Mouse (Mus musculus): Measurements from ENCODE around the gene Fga. TPM values are rescaled to one million over a fixed set of nuclear protein-coding genes. Genes with fewer than 3 reads are reported as not detected.

Fga gene
- polyA plus RNA-seq, 1 experiment = 3.0 TPM

DNA sequence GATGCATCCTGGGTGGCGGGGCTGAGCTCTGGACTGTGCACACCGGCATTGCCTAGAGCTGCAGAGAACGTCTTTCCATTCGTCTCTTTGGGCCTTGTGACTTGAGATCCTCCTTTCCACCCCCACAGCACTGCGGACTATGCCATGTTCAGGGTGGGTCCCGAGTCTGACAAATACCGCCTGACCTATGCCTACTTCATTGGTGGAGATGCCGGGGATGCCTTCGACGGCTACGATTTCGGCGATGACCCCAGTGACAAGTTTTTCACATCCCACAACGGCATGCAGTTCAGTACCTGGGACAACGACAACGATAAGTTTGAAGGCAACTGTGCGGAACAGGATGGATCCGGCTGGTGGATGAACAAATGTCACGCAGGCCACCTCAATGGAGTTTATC, 13.2 kb upstream of the Fga start:
- no peak overlapping the region for H3K4me3 ChIP-seq (replicated peaks; ENCODE audit: control insufficient read depth, low read depth, low read length)
- 86% methylated on average over 19 of the region's 19 CpGs for WGBS
- no peaks in the 10 kb centered on the region for H3K4me1 ChIP-seq (ENCODE audit: control insufficient read depth, insufficient read depth, low read length)
- no peak for TF ChIP-seq CTCF (IDR thresholded peaks at IDR 0.05; ENCODE audit: control insufficient read depth, insufficient read depth, low read length)
- TF ChIP-seq POLR2A (IDR thresholded peaks at IDR 0.05; ENCODE audit: borderline replicate concordance, control insufficient read depth, low read depth, low read length) = no peak
- H3K27ac ChIP-seq (ENCODE audit: control insufficient read depth, insufficient read depth, low read depth, low read length, poor library complexity) = no peak overlapping the region

DNA sequence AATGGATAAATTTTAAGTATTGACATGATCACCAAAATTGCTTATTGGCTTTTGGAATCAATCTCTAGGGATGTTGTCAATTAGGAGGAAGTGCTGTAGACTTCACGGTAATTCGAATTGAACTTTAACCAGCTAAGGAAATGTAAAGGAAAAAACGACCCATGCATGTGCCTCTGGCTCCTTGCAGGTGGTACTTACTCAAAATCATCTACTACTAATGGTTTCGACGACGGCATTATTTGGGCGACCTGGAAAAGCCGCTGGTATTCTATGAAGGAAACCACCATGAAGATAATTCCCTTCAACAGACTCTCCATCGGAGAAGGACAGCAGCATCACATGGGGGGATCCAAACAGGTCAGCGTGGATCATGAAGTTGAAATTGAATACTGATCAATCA, 11.9 kb upstream of the Fga start:
- 72% methylated on average over 10 of the region's 10 CpGs for WGBS
- Histone ChIP-seq H3K27ac (ENCODE audit: control insufficient read depth, insufficient read depth, low read depth, low read length, poor library complexity) (no peak overlapping the region), H3K4me1 (ENCODE audit: control insufficient read depth, insufficient read depth, low read length) (no peaks in the 10 kb centered on the region), H3K4me3 (replicated peaks; ENCODE audit: control insufficient read depth, low read depth, low read length) (no peak overlapping the region)
- TF ChIP-seq CTCF (IDR thresholded peaks at IDR 0.05; ENCODE audit: control insufficient read depth, insufficient read depth, low read length) = no peak

DNA sequence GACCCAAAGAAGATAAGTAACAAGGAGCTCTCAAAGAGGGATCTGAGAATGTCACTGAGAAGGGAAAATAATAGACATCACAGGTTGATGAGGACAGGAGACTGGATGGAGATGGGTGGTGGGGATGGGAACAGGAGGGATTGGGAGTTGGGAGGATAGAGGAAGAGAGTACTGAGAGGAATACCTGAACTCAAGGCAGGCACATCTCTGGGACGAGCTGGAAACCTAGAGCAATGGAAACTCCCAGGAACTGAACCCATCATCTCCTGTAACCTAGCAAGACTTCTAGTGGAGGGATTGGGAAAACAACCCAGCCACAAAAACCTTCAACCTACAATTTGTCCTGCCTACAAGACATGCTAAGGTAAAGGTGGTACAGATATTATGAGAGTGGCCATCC, 9.6 kb upstream of the Fga start:
- H3K4me1 ChIP-seq (ENCODE audit: control insufficient read depth, insufficient read depth, low read length) = no peaks in the 10 kb centered on the region
- TF ChIP-seq CTCF (IDR thresholded peaks at IDR 0.05; ENCODE audit: control insufficient read depth, insufficient read depth, low read length) = no peak
- no peak for TF ChIP-seq POLR2A (IDR thresholded peaks at IDR 0.05; ENCODE audit: borderline replicate concordance, control insufficient read depth, low read depth, low read length)
- no peak overlapping the region for H3K27ac ChIP-seq (ENCODE audit: control insufficient read depth, insufficient read depth, low read depth, low read length, poor library complexity)
- 54% methylated on average over 1 of the region's 1 CpGs for WGBS
- no peak overlapping the region for H3K4me3 ChIP-seq (replicated peaks; ENCODE audit: control insufficient read depth, low read depth, low read length)

DNA sequence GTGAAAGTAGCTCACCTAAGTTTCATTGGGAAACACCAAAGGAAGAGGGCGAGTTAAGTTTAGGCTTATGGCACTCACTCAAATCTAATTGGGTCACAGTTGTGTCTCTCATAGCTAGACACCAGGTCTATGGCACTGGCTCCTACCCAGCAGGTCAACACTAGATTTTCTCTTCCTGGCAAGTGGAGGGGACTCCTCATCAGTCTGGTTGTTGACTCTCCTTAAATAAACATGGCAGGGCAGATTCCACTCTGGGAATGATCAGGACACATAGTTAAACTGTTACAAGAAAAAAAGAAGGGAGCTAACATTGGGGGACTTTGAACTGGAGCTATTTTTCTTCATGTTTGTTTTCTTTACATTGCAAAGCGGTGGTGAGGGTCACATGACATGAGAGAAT, 5.5 kb upstream of the Fga start:
- H3K27ac ChIP-seq (ENCODE audit: control insufficient read depth, insufficient read depth, low read depth, low read length, poor library complexity) = no peak overlapping the region
- TF ChIP-seq CTCF (IDR thresholded peaks at IDR 0.05; ENCODE audit: control insufficient read depth, insufficient read depth, low read length) = no peak
- no peak for TF ChIP-seq POLR2A (IDR thresholded peaks at IDR 0.05; ENCODE audit: borderline replicate concordance, control insufficient read depth, low read depth, low read length)
- WGBS = 82% methylated on average over 2 of the region's 2 CpGs

DNA sequence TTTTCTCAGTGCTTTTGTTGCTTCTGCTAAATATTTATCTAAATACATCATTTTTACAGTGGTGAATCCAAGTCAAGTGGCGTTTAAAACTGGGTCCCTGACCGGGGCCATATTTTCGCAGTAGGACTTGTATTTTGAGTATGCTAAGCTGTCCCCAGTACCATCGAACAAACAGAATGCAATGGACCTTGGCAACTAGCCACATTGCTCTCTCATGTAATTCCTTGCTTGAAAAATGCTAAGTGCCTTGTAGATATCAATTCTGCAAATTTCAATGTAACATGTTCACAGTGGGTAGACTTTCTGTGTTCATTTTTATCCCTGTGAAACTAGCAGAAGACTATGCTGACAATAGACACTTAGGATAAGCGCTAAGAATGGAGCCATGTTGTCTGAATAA, 4.7 kb upstream of the Fga start:
- 86% methylated on average over 5 of the region's 5 CpGs for WGBS
- no peak overlapping the region for H3K27ac ChIP-seq (ENCODE audit: control insufficient read depth, insufficient read depth, low read depth, low read length, poor library complexity)
- no peaks in the 10 kb centered on the region for H3K4me1 ChIP-seq (ENCODE audit: control insufficient read depth, insufficient read depth, low read length)
- no peak overlapping the region for H3K4me3 ChIP-seq (replicated peaks; ENCODE audit: control insufficient read depth, low read depth, low read length)
- no peak for TF ChIP-seq CTCF (IDR thresholded peaks at IDR 0.05; ENCODE audit: control insufficient read depth, insufficient read depth, low read length)
- TF ChIP-seq POLR2A (IDR thresholded peaks at IDR 0.05; ENCODE audit: borderline replicate concordance, control insufficient read depth, low read depth, low read length) = no peak

More for the DNA sequence above, 5.5 kb upstream of the Fga start:
- H3K4me3 ChIP-seq (replicated peaks; ENCODE audit: control insufficient read depth, low read depth, low read length) = no peak overlapping the region
- H3K4me1 ChIP-seq (ENCODE audit: control insufficient read depth, insufficient read depth, low read length) = no peaks in the 10 kb centered on the region

DNA sequence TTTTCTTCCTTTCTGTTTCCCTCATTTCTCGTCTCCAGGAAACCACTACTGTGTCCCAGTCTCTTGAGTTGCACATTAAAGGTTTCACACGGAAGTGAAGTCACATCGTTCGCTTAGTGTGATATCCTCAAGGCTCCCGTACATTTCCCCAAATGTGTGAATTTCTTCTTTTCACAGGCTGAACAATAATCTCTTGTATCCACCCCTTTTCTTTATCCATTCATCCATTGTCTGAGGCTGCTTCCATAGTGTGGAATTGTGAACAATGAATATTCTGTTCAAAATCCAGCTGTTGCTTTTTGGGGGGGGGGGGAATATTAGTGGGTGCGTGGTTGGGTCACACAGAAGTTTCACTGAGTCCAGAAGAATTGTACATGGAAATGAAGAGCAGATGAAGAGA, 840 bp upstream of the Fga start:
- H3K27ac ChIP-seq (ENCODE audit: control insufficient read depth, insufficient read depth, low read depth, low read length, poor library complexity) = no peak overlapping the region
- WGBS = 78% methylated on average over 6 of the region's 6 CpGs
- no peak overlapping the region for H3K4me3 ChIP-seq (replicated peaks; ENCODE audit: control insufficient read depth, low read depth, low read length)
- no peaks in the 10 kb centered on the region for H3K4me1 ChIP-seq (ENCODE audit: control insufficient read depth, insufficient read depth, low read length)
- TF ChIP-seq CTCF (IDR thresholded peaks at IDR 0.05; ENCODE audit: control insufficient read depth, insufficient read depth, low read length) (no peak), POLR2A (IDR thresholded peaks at IDR 0.05; ENCODE audit: borderline replicate concordance, control insufficient read depth, low read depth, low read length) (no peak)

DNA sequence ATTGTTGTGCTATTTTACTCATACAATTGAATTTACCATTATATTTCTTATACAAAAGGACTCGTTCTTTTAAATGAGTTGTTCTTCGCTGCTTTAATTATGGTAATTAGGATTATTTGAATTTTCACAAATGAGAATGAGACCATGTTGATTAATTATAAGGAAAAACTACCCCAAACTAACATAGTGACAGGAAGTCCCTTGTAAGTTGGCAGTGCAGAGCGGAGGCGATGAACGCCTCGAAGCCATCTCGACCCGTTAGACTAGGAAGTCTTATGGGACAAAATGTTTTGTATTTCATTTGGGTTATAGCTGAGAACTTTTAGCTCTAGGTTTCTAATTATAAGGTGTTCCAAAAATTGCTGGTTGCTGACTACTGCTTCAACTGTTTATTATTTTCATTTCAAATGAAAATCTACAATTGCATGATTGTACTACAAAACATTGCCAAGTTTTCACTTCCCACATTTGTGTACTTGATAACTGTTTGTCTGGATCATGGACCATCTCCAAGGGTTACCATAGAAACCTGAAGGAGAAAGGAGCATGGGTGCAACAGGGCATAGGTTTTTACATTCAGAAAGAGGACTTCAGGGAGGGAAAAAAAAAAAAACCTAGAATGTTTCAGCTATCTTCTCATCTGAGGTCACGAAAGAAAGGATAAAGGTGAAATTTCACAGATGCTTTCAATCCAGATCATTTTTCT, 1.8 kb downstream of the Fga start:
- WGBS = 87% methylated on average over 9 of the region's 9 CpGs
- Histone ChIP-seq H3K4me1 (ENCODE audit: control insufficient read depth, insufficient read depth, low read length) (no peaks in the 10 kb centered on the region), H3K27ac (ENCODE audit: control insufficient read depth, insufficient read depth, low read depth, low read length, poor library complexity) (no peak overlapping the region), H3K4me3 (replicated peaks; ENCODE audit: control insufficient read depth, low read depth, low read length) (no peak overlapping the region)
- TF ChIP-seq POLR2A (IDR thresholded peaks at IDR 0.05; ENCODE audit: borderline replicate concordance, control insufficient read depth, low read depth, low read length) = no peak
- TF ChIP-seq CTCF (IDR thresholded peaks at IDR 0.05; ENCODE audit: control insufficient read depth, insufficient read depth, low read length) = no peak

DNA sequence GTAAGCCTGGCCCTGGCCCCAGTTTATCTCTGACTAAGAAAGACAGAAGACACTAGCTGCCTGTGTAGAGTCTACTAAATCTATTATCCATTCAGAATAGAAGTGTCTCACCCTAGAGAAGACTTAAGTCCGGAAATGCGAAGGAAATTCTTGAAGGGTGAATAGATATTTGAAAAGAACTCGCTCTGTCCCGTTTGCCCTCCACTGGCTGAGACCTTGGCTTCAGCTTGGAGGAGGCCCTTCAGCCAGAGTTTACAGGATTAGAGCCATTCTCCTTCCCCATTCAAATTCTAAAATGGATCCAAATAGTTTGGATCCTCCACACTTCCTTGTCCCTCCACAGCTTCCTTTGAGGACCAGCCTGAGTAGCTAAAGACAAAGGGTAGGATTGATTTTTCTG, 4.5 kb downstream of the Fga start:
- 73% methylated on average over 4 of the region's 4 CpGs for WGBS
- Histone ChIP-seq H3K4me3 (replicated peaks; ENCODE audit: control insufficient read depth, low read depth, low read length) (no peak overlapping the region), H3K27ac (ENCODE audit: control insufficient read depth, insufficient read depth, low read depth, low read length, poor library complexity) (no peak overlapping the region), H3K4me1 (ENCODE audit: control insufficient read depth, insufficient read depth, low read length) (no peaks in the 10 kb centered on the region)
- no peak for TF ChIP-seq POLR2A (IDR thresholded peaks at IDR 0.05; ENCODE audit: borderline replicate concordance, control insufficient read depth, low read depth, low read length)
- TF ChIP-seq CTCF (IDR thresholded peaks at IDR 0.05; ENCODE audit: control insufficient read depth, insufficient read depth, low read length) = no peak

DNA sequence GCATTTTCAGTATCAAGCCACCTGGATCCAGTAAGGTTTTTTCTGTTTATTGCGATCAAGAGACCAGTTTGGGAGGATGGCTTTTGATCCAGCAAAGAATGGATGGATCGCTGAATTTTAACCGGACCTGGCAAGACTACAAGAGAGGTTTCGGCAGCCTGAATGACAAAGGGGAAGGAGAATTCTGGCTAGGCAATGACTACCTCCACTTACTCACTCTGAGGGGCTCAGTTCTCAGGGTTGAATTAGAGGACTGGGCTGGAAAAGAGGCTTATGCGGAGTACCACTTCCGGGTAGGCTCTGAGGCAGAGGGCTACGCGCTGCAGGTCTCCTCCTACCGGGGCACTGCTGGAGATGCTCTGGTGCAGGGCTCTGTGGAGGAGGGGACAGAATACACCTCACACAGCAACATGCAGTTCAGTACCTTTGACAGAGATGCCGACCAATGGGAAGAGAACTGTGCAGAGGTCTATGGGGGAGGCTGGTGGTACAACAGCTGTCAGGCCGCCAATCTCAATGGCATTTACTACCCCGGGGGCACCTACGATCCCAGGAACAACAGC, 7.0 kb downstream of the Fga start:
- WGBS = 49% methylated on average over 13 of the region's 13 CpGs
- Histone ChIP-seq H3K27ac (ENCODE audit: control insufficient read depth, insufficient read depth, low read depth, low read length, poor library complexity) (no peak overlapping the region), H3K4me1 (ENCODE audit: control insufficient read depth, insufficient read depth, low read length) (no peaks in the 10 kb centered on the region), H3K4me3 (replicated peaks; ENCODE audit: control insufficient read depth, low read depth, low read length) (no peak overlapping the region)
- TF ChIP-seq CTCF (IDR thresholded peaks at IDR 0.05; ENCODE audit: control insufficient read depth, insufficient read depth, low read length) = no peak

All from bone marrow, adult 2 months (tissue).